Mouse (Mus musculus) kidney, postnatal 0 days (tissue): ENCODE measurements at regions not wholly inside any gene's neighbourhood (a gene's known extent, or its start where the extent isn't known, plus 50 kb on each side); places are given as distances from the start of the nearest gene placed in this dataset.
A peak's percentile ranks its signal among the peaks of the same experiment; 100 is the strongest.

Experiments
- ATAC-seq: fragments of 200-750 bp; cut with Nextera tagmentation; replicated peaks from 2 replicates; pipeline ENCODE4 v1.8.0; 2017; ENCODE audit warnings: low read depth, moderate number of reproducible peaks, moderate TSS enrichment, moderate library complexity; ENCODE audit not compliant: low FRiP score
- DNase-seq: peaks from one replicate; pipeline ENCODE4 v3.0.0-alpha.2; 2016; ENCODE audit warnings: low spot score
- H3K27ac ChIP-seq: fragments of 300-500 bp; sonication (generic); 2 replicates; pipeline ENCODE4 v1.5.1; 2014; ENCODE audit warnings: mild to moderate bottlenecking
- H3K27me3 ChIP-seq: fragments of 300-500 bp; sonication (generic); 2 replicates; pipeline ENCODE4 v1.6.1; 2014; ENCODE audit warnings: low read length, mixed read lengths; ENCODE audit not compliant: insufficient read depth
- H3K36me3 ChIP-seq: fragments of 300-500 bp; sonication (generic); 2 replicates; pipeline ENCODE4 v1.6.1; 2014; ENCODE audit warnings: low read length, mixed read lengths; ENCODE audit not compliant: insufficient read depth
- H3K4me1 ChIP-seq: fragments of 300-500 bp; sonication (generic); replicated peaks from 2 replicates; pipeline ENCODE4 v1.6.1; 2014; ENCODE audit warnings: antibody characterized with exemption, low read length, mixed read lengths; ENCODE audit not compliant: insufficient read depth
- H3K4me2 ChIP-seq: fragments of 300-500 bp; sonication (generic); 2 replicates; pipeline ENCODE4 v1.6.1; 2014; ENCODE audit warnings: mild to moderate bottlenecking, low read length, moderate library complexity, mixed read lengths
- H3K4me3 ChIP-seq: fragments of 300-500 bp; sonication (generic); replicated peaks from 2 replicates; pipeline ENCODE4 v1.5.1; 2014; ENCODE audit warnings: low read depth, low read length
- H3K9ac ChIP-seq: fragments of 300-500 bp; sonication (generic); 2 replicates; pipeline ENCODE4 v1.6.1; 2014; ENCODE audit warnings: low read depth, low read length
- H3K9me3 ChIP-seq: fragments of 300-500 bp; sonication (generic); replicated peaks from 2 replicates; pipeline ENCODE4 v1.6.1; 2016; ENCODE audit warnings: low read length, inconsistent platforms, mixed read lengths
- CTCF ChIP-seq: IDR thresholded peaks from 2 replicates; pipeline ENCODE4 v1.5.1; 2016; ENCODE audit warnings: antibody characterized with exemption, low read depth, mild to moderate bottlenecking, moderate library complexity
- WGBS: fragments of 180-500 bp; shearing (Covaris S2); extraction: QIAGEN DNeasy Blood & Tissue Kit; methylation state at CpG from one replicate; pipeline ENCODE4 v1.1.7; 2014; 5-methylcytosine and 5-hydroxymethylcytosine counted together

DNA sequence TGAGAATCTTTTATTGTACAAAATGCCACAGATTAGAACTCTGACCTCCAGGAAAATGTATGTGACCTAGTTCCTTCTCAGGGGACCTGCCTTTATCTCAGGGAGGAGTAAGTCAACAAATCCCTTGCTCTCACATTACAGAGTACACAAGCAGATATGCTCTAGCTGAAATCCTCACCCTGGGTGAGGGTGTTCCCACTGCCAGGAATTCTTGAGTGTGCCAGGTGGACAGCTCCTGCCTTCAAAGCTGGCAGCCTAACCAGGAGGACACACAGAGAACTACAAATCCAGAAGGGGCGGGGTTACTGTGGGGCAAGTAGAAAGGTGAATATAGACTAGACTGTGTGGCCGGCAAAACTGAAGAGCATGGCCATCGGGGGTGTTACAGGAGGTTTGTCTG lies 141.9 kb upstream of the Cdyl start:
- Histone ChIP-seq H3K4me1 (no peaks in the 10 kb centered on the region), H3K36me3 (no peaks in the 10 kb centered on the region), H3K4me2 (no peak overlapping the region), H3K9me3 (no peaks in the 10 kb centered on the region), H3K27ac (no peak overlapping the region), H3K27me3 (no peaks in the 10 kb centered on the region), H3K9ac (no peak overlapping the region), H3K4me3 (no peak overlapping the region)
- ATAC-seq: no peak
- WGBS: 79% methylated on average over 3 of the region's 3 CpGs
- DNase-seq: no peak
- no peak for TF ChIP-seq CTCF

DNA sequence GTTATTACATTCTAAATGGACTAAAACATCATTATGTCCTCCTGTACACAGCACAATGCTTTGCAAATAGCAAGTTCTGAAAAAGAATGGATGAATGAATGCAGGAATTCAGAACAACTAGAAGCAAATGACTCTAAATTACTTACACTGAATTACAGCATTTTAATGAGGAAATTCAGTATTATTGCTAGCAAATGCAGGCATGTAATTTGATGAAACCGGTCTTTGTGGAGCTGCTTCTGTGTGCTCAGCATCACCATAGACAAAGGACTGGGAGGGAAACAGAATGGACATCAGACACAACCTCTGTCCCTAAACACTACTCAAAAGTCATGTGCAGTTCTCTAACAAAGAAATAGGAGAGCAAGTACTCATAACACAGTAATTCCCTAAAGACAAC lies 137.4 kb upstream of the Cdyl start:
- H3K9ac ChIP-seq: no peak overlapping the region
- H3K4me3 ChIP-seq: no peak overlapping the region
- H3K4me1 ChIP-seq: no peaks in the 10 kb centered on the region
- DNase-seq (no peak), ATAC-seq (no peak)
- H3K9me3 ChIP-seq: no peaks in the 10 kb centered on the region
- no peak for TF ChIP-seq CTCF
- no peaks in the 10 kb centered on the region for H3K36me3 ChIP-seq
- H3K4me2 ChIP-seq: no peak overlapping the region
- 81% methylated on average over 1 of the region's 1 CpGs for WGBS
- H3K27me3 ChIP-seq: no peaks in the 10 kb centered on the region
- no peak overlapping the region for H3K27ac ChIP-seq

DNA sequence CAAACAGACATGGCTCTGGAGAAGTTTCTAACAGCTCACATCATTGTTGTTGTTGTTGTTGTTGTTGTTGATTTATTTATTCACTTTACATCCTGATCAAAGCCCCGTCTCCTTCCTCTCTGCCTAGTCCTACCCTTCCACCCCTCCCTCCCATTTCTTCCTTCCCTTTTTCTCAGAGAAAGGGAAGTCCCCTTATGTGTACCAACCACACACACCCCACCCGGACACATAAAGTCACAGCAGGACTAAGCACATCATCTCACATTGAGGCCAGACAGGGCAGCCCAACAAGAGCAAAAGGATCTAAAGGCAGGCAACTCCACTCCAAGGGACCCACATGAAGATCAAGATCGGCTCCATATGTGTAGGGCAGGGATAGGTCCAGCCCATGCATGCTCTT lies 130.1 kb upstream of the Cdyl start:
- ATAC-seq (no peak), DNase-seq (no peak)
- Histone ChIP-seq H3K27me3 (no peaks in the 10 kb centered on the region), H3K4me1 (no peaks in the 10 kb centered on the region), H3K9me3 (no peaks in the 10 kb centered on the region), H3K9ac (no peak overlapping the region), H3K27ac (no peak overlapping the region), H3K36me3 (no peaks in the 10 kb centered on the region), H3K4me2 (no peak overlapping the region), H3K4me3 (no peak overlapping the region)
- TF ChIP-seq CTCF: no peak
- WGBS: 85% methylated on average over 3 of the region's 3 CpGs

DNA sequence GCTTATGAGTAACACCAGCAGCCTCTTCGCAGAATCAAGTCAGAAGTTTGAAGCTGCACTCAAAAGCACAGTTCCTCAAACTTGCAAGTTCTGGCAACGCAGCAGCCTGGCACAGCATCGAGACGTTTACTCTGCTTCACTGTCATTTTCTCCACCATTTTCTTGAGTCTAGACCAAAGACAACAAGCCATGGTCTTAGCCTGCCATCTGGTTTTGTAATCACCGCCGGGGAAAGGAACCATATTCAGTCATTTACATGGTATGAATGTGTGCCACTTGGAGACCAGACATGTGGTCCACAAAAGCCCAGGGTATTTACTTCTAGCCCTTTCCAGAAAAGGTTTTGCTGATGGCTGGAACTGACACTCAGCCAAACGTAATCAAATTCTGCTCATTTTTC lies 122.5 kb upstream of the Cdyl start:
- TF ChIP-seq CTCF: no peak
- H3K27ac ChIP-seq: no peak overlapping the region
- DNase-seq: no peak

DNA sequence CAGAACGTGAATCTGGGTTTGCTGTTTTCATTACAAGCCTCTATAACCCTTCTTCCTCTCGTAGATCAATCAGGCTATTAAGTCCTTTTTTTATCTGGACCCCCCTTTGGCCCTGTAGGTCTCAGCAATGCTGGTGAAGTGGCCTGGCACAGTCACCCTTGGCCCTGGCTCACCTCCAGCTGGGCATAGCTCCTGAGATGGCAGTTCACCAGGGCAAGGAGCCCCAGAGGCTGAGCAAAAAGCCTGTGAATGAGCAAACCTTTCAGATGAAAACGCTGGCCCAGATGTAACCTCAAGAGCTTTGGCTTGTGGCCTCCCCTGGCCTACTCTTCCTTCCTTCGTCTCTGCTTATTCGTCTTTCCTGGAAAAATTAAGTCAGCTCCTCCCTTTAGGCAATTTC lies 121.7 kb upstream of the Cdyl start:
- Histone ChIP-seq H3K4me2 (no peak overlapping the region), H3K4me1 (no peaks in the 10 kb centered on the region), H3K9me3 (no peaks in the 10 kb centered on the region), H3K27ac (no peak overlapping the region), H3K9ac (no peak overlapping the region), H3K4me3 (no peak overlapping the region), H3K27me3 (no peaks in the 10 kb centered on the region), H3K36me3 (no peaks in the 10 kb centered on the region)
- DNase-seq (no peak), ATAC-seq (no peak)
- no peak for TF ChIP-seq CTCF
- WGBS: 66% methylated on average over 5 of the region's 5 CpGs

More for the DNA sequence above, 122.5 kb upstream of the Cdyl start:
- no peaks in the 10 kb centered on the region for H3K36me3 ChIP-seq
- no peaks in the 10 kb centered on the region for H3K4me1 ChIP-seq
- no peaks in the 10 kb centered on the region for H3K27me3 ChIP-seq
- H3K4me3 ChIP-seq: no peak overlapping the region
- no peak overlapping the region for H3K9ac ChIP-seq
- no peak overlapping the region for H3K4me2 ChIP-seq
- ATAC-seq: no peak
- H3K9me3 ChIP-seq: no peaks in the 10 kb centered on the region
- 80% methylated on average over 7 of the region's 7 CpGs for whole genome bisulfite sequencing

DNA sequence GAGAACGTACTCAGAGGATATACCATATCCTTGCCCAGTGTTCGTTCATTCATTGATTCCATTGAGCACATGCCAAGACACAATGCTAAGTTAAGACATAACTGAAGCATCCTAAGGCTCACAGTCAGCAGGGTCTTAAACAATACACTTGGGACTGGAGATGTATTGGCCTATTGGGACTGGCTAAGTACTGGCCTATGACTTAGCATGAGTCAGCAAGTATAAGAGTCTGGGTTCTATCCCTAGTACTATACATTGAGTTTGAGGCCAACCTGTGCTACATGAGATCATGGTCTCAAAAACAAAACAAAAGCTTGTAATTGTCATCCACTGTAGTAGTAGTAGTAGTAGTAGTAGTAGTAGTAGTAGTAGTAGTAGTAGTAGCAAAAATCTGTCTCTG lies 119.2 kb upstream of the Cdyl start:
- 89% methylated on average over 2 of the region's 2 CpGs for WGBS
- H3K4me1 ChIP-seq: no peaks in the 10 kb centered on the region
- H3K4me3 ChIP-seq: no peak overlapping the region
- H3K27me3 ChIP-seq: no peaks in the 10 kb centered on the region
- no peaks in the 10 kb centered on the region for H3K9me3 ChIP-seq
- DNase-seq (no peak), ATAC-seq (no peak)
- TF ChIP-seq CTCF: no peak
- H3K4me2 ChIP-seq: no peak overlapping the region
- H3K27ac ChIP-seq: no peak overlapping the region
- no peak overlapping the region for H3K9ac ChIP-seq
- no peaks in the 10 kb centered on the region for H3K36me3 ChIP-seq

DNA sequence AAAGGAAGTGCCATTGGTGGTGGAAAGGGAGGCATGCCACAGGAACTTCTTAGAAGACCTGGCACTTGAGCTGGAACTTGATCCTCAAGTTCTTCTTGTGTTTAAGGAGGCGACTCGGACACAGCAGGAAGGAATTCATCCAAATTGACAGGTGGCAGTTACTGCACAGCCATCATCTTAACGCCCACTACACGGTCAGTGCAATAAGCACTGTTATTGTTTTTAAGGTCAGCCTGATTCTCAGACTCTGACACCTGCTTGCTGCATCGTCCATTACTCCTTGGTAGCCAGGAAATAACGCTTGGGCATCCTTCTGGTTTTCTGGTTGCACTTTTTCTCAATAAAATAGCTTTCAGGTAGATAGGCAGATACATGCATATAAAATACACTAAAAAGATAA lies 118.6 kb upstream of the Cdyl start:
- peak; percentile 47 for DNase-seq
- Histone ChIP-seq H3K27me3 (no peaks in the 10 kb centered on the region), H3K9me3 (no peaks in the 10 kb centered on the region), H3K4me2 (no peak overlapping the region), H3K4me1 (no peaks in the 10 kb centered on the region), H3K9ac (no peak overlapping the region), H3K4me3 (no peak overlapping the region), H3K36me3 (no peaks in the 10 kb centered on the region), H3K27ac (no peak overlapping the region)
- WGBS: 34% methylated on average over 6 of the region's 6 CpGs
- ATAC-seq: no peak
- TF ChIP-seq CTCF: no peak
